Comparison of ENCODE assay signal across 23 mouse cellular contexts in the genomic region with DNA sequence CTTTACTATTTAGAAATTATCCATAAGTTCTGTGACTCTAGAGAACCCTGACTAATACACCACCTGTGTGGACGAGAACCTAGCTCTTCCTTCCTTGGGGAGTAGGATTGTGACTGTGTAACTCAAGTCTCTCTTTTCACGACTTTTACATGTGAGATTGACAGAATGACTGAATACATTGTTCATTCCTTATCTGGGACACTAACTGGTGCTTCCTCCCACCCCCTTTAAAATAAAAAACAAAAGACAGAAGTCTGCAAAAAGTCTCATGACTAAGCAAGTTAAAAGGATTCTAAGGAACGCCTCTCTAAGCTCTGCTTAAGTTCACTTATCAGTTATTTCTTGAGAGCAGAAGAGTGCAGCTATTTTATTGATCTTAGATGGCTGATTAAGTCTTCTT.
"Had no signal": no experiment of that assay in that cellular context is flagged by ENCODE, and none has a peak within 500 bp of the region (broad histone marks: within the 10 kb centered on the region; RNA-seq: fewer than 3 reads in every experiment).

No protein-coding gene starts in this region.

- H3K9ac ChIP-seq: liver, embryonic 15.5 days; liver, postnatal 0 days; lung, embryonic 15.5 days; midbrain, embryonic 13.5 days; midbrain, embryonic 15.5 days; neural tube, embryonic 13.5 days; neural tube, embryonic 15.5 days; stomach, embryonic 15.5 days had no signal

- H3K4me2 ChIP-seq: liver, embryonic 15.5 days; lung, embryonic 15.5 days; midbrain, embryonic 13.5 days; midbrain, embryonic 15.5 days; neural tube, embryonic 13.5 days; neural tube, embryonic 15.5 days; stomach, embryonic 15.5 days had no signal

- H3K36me3 ChIP-seq: liver, embryonic 15.5 days; lung, embryonic 15.5 days; midbrain, embryonic 10.5 days; midbrain, embryonic 13.5 days; midbrain, embryonic 15.5 days; neural tube, embryonic 13.5 days; neural tube, embryonic 15.5 days; stomach, embryonic 15.5 days had no signal

- ATAC-seq: liver, postnatal 0 days; lung, postnatal 0 days; midbrain, embryonic 13.5 days; midbrain, embryonic 15.5 days had no signal

- DNase-seq: liver, postnatal 0 days; lung, adult 2 months; lung, postnatal 14 days; lung, postnatal 36 days; retina, postnatal 1 day; right cerebral cortex, adult 18-20 months; right cerebral cortex, postnatal 14 days; thymus, adult 2 months; thymus, postnatal 25 days; thymus, postnatal 4 days had no signal

- H3K9me3 ChIP-seq: liver, embryonic 15.5 days; lung, embryonic 15.5 days; megakaryocyte, embryonic 14.5 days; midbrain, embryonic 10.5 days; midbrain, embryonic 13.5 days; midbrain, embryonic 15.5 days; neural tube, embryonic 13.5 days; neural tube, embryonic 15.5 days; stomach, embryonic 15.5 days had no signal

- H3K4me1 ChIP-seq: liver, embryonic 15.5 days; lung, embryonic 15.5 days; midbrain, embryonic 10.5 days; midbrain, embryonic 13.5 days; midbrain, embryonic 15.5 days; neural tube, embryonic 13.5 days; neural tube, embryonic 15.5 days; stomach, embryonic 15.5 days had no signal

- H3K27ac ChIP-seq: liver, embryonic 15.5 days; lung, embryonic 15.5 days; macrophage; midbrain, embryonic 10.5 days; midbrain, embryonic 13.5 days; midbrain, embryonic 15.5 days; neural tube, embryonic 13.5 days; neural tube, embryonic 15.5 days; stomach, embryonic 15.5 days; stomach, postnatal 0 days had no signal

- H3K4me3 ChIP-seq: liver, embryonic 15.5 days; lung, embryonic 15.5 days; megakaryocyte, embryonic 14.5 days; midbrain, embryonic 10.5 days; midbrain, embryonic 13.5 days; midbrain, embryonic 15.5 days; myocyte; neural tube, embryonic 13.5 days; neural tube, embryonic 15.5 days; stomach, embryonic 15.5 days had no signal

- H3K27me3 ChIP-seq: lung, embryonic 15.5 days; megakaryocyte, embryonic 14.5 days; midbrain, embryonic 13.5 days; midbrain, embryonic 15.5 days; neural tube, embryonic 13.5 days; neural tube, embryonic 15.5 days; stomach, embryonic 15.5 days had no signal
